Mouse (Mus musculus): ENCODE data around the gene Nupr1. TPM values are rescaled to one million over a fixed set of nuclear protein-coding genes. Genes with fewer than 3 reads are reported as not detected.

Nupr1 gene
- polyA plus RNA-seq, 1 experiment, result 102 TPM

DNA sequence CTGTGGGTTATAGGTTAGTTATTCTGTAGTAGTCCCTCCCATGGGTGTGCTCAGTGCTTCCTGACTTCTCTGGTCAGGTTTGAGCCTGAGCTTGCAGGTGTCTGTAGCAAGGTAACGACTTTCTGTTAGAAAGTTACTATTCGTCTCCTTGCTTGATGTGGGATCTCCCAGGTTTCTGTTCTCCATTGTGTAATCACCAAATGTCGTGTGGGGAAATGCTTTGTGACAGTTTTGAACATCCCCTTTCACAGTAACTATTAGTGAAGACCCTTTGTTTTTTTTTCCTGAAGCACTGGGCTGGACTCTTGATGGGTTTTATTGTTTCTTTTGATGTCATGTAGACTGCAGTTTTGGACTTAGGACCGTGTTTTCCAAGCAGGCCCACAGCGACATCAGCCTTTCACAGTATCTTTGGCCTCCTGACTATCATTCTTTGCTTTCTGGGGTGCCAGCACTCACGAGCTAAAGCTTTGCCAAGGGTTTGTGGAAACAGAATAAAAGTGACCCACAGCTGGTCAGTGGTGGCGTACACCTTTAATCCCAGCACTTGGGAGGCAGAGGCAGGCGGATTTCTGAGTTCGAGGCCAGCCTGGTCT lies 36.9 kb upstream of the Nupr1 start:
- Histone ChIP-seq H3K4me3 (replicated peaks; ENCODE audit: extremely low read depth, low read depth, low read length) (no peak overlapping the region), H3K4me1 (ENCODE audit: control insufficient read depth, insufficient read depth, low read length) (peaks cover 13% of the 10 kb centered on the region)
- no peak for DNase-seq
- no peak for TF ChIP-seq CTCF (IDR thresholded peaks at IDR 0.05; ENCODE audit: insufficient read depth, low read length)
- no peak for TF ChIP-seq POLR2A (IDR thresholded peaks at IDR 0.05; ENCODE audit: borderline replicate concordance, extremely low read depth, low read depth, low read length)
- WGBS, result 74% methylated on average over 9 of the region's 9 CpGs

DNA sequence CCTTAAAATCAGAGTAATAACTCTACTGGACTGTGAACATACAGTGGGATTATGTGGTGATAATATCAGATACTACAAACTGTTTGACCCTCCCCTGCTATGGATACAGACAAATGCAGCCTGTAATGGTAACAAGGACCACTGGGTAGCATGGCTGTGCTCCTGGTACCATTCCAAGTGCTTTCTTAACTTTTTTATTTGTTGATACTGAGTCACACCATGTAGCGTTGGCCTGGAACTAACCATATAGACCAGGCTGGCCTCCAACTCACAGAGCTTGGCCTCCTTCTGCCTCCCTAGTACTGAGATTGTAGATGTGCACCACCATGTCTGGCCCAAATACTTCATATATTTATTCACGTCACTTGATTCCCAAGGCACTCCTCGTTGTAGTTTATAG lies 34.6 kb upstream of the Nupr1 start:
- DNase-seq, result no peak
- WGBS, result 79% methylated on average over 3 of the region's 3 CpGs

DNA sequence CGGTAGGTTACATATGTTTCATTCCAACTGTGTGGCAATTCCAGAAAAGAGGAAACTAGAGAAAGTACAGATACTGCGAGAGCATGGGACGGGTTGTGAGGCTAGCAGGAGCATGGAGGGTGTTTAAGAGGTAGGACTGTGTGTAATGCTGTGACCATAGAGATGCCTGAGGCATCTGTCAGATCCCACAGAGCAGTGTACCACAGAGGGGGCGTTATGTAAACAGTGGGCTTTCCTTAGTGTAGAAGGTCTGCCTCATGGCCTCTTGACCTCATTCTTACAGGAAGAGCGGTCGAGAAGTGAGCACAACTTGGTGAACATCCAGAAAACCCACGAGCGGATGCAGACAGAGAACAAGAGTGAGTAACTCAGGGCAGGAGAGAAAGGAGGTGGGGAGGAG lies 33.0 kb upstream of the Nupr1 start:
- peaks cover 10% of the 10 kb centered on the region for H3K4me1 ChIP-seq (ENCODE audit: control insufficient read depth, insufficient read depth, low read length)
- H3K4me3 ChIP-seq (replicated peaks; ENCODE audit: extremely low read depth, low read depth, low read length), result no peak overlapping the region
- no peak for TF ChIP-seq CTCF (IDR thresholded peaks at IDR 0.05; ENCODE audit: insufficient read depth, low read length)
- TF ChIP-seq POLR2A (IDR thresholded peaks at IDR 0.05; ENCODE audit: borderline replicate concordance, extremely low read depth, low read depth, low read length), result no peak
- no peak for DNase-seq
- 40% methylated on average over 8 of the region's 8 CpGs for WGBS

More for the DNA sequence above, 34.6 kb upstream of the Nupr1 start:
- Histone ChIP-seq H3K4me3 (replicated peaks; ENCODE audit: extremely low read depth, low read depth, low read length) (no peak overlapping the region), H3K4me1 (ENCODE audit: control insufficient read depth, insufficient read depth, low read length) (peaks cover 11% of the 10 kb centered on the region)
- TF ChIP-seq POLR2A (IDR thresholded peaks at IDR 0.05; ENCODE audit: borderline replicate concordance, extremely low read depth, low read depth, low read length) (no peak), CTCF (IDR thresholded peaks at IDR 0.05; ENCODE audit: insufficient read depth, low read length) (no peak)

DNA sequence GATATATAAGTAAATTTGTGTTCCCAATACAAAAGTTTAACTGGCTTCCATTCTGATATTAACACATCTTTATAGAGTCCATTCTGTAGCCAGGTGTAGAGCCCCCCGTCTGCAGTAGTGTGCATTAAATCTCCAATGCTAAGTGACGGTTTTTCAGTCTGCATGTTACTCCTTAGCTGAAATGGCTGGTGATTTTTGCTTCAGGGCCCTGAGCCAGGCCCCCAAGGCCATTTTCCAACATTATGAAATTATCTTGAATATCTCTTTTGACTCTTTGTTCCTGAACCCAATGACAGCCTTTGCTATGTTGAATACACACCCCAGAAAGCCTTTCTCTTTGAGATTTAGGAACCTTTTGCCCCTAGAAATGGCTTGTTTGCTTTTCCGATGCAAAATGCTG lies 29.1 kb upstream of the Nupr1 start:
- WGBS, result 91% methylated on average over 3 of the region's 3 CpGs
- no peak for DNase-seq
- TF ChIP-seq CTCF (IDR thresholded peaks at IDR 0.05; ENCODE audit: insufficient read depth, low read length), result no peak
- no peak for TF ChIP-seq POLR2A (IDR thresholded peaks at IDR 0.05; ENCODE audit: borderline replicate concordance, extremely low read depth, low read depth, low read length)
- Histone ChIP-seq H3K4me3 (replicated peaks; ENCODE audit: extremely low read depth, low read depth, low read length) (no peak overlapping the region), H3K4me1 (ENCODE audit: control insufficient read depth, insufficient read depth, low read length) (peaks cover 5% of the 10 kb centered on the region)

DNA sequence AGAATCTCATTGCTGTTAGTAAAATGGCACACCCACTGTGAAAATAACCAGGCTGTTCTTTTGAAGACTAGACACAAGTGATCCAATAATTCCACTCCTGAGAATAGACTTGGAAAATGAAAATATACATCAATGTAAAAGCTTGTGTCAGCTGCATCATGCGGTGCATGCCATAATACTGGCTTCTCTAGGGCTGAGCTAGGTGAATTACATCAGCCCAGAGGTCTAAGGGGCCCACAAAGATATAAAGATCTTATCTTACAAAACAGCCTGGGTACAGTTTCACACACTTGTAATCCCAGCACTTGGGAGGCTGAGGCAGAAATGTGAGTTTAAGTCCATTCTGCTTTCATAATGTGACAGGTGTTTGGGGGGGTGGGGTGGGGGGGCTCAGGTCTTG lies 26.9 kb upstream of the Nupr1 start:
- no peak for TF ChIP-seq POLR2A (IDR thresholded peaks at IDR 0.05; ENCODE audit: borderline replicate concordance, extremely low read depth, low read depth, low read length)
- Histone ChIP-seq H3K4me3 (replicated peaks; ENCODE audit: extremely low read depth, low read depth, low read length) (no peak overlapping the region), H3K4me1 (ENCODE audit: control insufficient read depth, insufficient read depth, low read length) (peaks cover 2% of the 10 kb centered on the region)
- 90% methylated on average over 1 of the region's 1 CpGs for WGBS
- DNase-seq, result no peak

GRCm38 (mm10) chr7:126655695-126656094 lies 25.0 kb upstream of the Nupr1 start:
- WGBS, result 53% methylated on average over 3 of the region's 3 CpGs
- no peak for DNase-seq
- no peak overlapping the region for H3K4me3 ChIP-seq (replicated peaks; ENCODE audit: extremely low read depth, low read depth, low read length)
- TF ChIP-seq POLR2A (IDR thresholded peaks at IDR 0.05; ENCODE audit: borderline replicate concordance, extremely low read depth, low read depth, low read length) (no peak), CTCF (IDR thresholded peaks at IDR 0.05; ENCODE audit: insufficient read depth, low read length) (no peak)
- peaks cover 2% of the 10 kb centered on the region for H3K4me1 ChIP-seq (ENCODE audit: control insufficient read depth, insufficient read depth, low read length)

DNA sequence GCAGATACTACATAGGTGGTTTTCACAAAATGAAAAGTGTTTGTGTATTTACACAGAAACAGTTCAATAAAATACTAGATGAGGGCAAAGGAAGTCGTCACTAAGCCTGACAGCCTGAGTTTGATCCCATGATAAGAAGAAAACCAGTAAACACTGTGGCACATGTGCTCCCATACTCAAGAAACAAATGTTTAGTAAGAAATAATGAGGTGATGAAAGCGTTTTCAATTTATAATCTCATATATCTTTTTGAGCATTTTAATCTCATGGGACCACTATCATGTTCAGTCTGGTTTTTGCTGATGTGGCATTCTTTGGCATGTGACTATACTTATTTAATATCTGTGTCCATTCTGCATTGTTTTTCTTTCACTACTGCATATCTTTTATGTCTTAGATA lies 23.3 kb upstream of the Nupr1 start:
- H3K4me3 ChIP-seq (replicated peaks; ENCODE audit: extremely low read depth, low read depth, low read length), result no peak overlapping the region
- TF ChIP-seq CTCF (IDR thresholded peaks at IDR 0.05; ENCODE audit: insufficient read depth, low read length) (no peak), POLR2A (IDR thresholded peaks at IDR 0.05; ENCODE audit: borderline replicate concordance, extremely low read depth, low read depth, low read length) (no peak)
- no peak for DNase-seq
- peaks cover 2% of the 10 kb centered on the region for H3K4me1 ChIP-seq (ENCODE audit: control insufficient read depth, insufficient read depth, low read length)
- WGBS, result 59% methylated on average over 2 of the region's 2 CpGs

DNA sequence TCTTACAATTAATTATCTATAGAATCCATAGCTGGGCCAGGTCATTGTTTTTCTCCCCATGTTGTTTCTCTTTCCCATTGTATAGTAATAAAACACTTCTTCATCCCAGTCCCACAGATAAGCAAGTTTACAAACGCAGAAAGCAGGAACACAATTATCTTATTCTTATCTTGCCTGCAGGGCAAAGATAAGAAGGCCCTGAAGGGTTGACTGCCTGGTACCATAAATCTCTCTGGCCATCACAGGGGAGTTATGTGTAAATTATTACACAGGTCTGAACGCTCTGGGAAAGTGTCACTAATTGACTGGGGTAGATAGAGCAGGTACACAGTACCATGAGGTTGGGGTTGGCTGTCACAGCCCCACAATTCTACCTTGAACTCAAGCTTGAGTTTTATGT lies 20.2 kb upstream of the Nupr1 start:
- Histone ChIP-seq H3K4me3 (replicated peaks; ENCODE audit: extremely low read depth, low read depth, low read length) (no peak overlapping the region), H3K4me1 (ENCODE audit: control insufficient read depth, insufficient read depth, low read length) (peaks cover under 1% of the 10 kb centered on the region)
- DNase-seq, result no peak
- WGBS, result 34% methylated on average over 2 of the region's 2 CpGs
- TF ChIP-seq POLR2A (IDR thresholded peaks at IDR 0.05; ENCODE audit: borderline replicate concordance, extremely low read depth, low read depth, low read length), result no peak
- TF ChIP-seq CTCF (IDR thresholded peaks at IDR 0.05; ENCODE audit: insufficient read depth, low read length), result no peak

- peak; percentile 95 for DNase-seq
- peak; percentile 98 for TF ChIP-seq POLR2A (IDR thresholded peaks at IDR 0.05; ENCODE audit: borderline replicate concordance, extremely low read depth, low read depth, low read length)
- TF ChIP-seq CTCF (IDR thresholded peaks at IDR 0.05; ENCODE audit: insufficient read depth, low read length), result no peak
- Histone ChIP-seq H3K4me1 (ENCODE audit: control insufficient read depth, insufficient read depth, low read length) (no peaks in the 10 kb centered on the region), H3K4me3 (replicated peaks; ENCODE audit: extremely low read depth, low read depth, low read length) (peak within 1 kb of the TSS; percentile 97)
- WGBS, result 2% methylated on average over 57 of the region's 57 CpGs
Observed at GRCm38 (mm10) chr7:126649231-126650051, 18.8 kb upstream of the Nupr1 start, which contains the start of gene Sgf29. Gene Sgf29 (plus strand): TSS chr7:126649309.

DNA sequence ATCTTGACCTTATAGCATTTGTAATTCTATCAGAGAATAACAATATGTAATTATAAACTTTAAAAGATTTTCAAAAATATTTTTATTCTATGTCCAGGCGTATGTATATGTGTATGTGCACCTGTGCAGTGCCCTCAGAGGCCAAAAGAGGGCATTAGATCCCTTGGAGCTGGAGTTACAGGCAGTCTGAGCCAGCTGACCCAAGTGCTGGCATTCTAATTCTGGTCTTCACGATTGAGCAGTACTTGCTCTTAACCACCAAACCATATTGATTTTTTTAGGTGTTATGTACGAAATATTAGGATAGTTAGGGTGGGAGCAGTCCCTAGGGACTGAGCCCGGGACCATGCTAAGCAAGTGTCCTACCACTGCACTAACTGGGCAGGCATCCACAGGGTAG lies 17.8 kb upstream of the Nupr1 start:
- H3K4me3 ChIP-seq (replicated peaks; ENCODE audit: extremely low read depth, low read depth, low read length), result no peak overlapping the region
- H3K4me1 ChIP-seq (ENCODE audit: control insufficient read depth, insufficient read depth, low read length), result no peaks in the 10 kb centered on the region
- 75% methylated on average over 4 of the region's 4 CpGs for WGBS
- TF ChIP-seq POLR2A (IDR thresholded peaks at IDR 0.05; ENCODE audit: borderline replicate concordance, extremely low read depth, low read depth, low read length), result no peak
- TF ChIP-seq CTCF (IDR thresholded peaks at IDR 0.05; ENCODE audit: insufficient read depth, low read length), result peak; percentile 17; the same call in 1 of the 2 replicates
- no peak for DNase-seq
